Mouse (Mus musculus) kidney, postnatal 0 days (tissue): ENCODE data around the gene Lrrc74a. TPM values are rescaled to one million over a fixed set of nuclear protein-coding genes. Genes with fewer than 3 reads are reported as not detected.

Experiments used
- ATAC-seq: fragments of 200-750 bp; cut with Nextera tagmentation; replicated peaks from 2 replicates; pipeline ENCODE4 v1.8.0; 2017; ENCODE audit warnings: low read depth, moderate number of reproducible peaks, moderate TSS enrichment, moderate library complexity; ENCODE audit not compliant: low FRiP score
- DNase-seq: peaks from one replicate; pipeline ENCODE4 v3.0.0-alpha.2; 2016; ENCODE audit warnings: low spot score
- H3K27ac ChIP-seq: fragments of 300-500 bp; sonication (generic); 2 replicates; pipeline ENCODE4 v1.5.1; 2014; ENCODE audit warnings: mild to moderate bottlenecking
- H3K27me3 ChIP-seq: fragments of 300-500 bp; sonication (generic); 2 replicates; pipeline ENCODE4 v1.6.1; 2014; ENCODE audit warnings: low read length, mixed read lengths; ENCODE audit not compliant: insufficient read depth
- H3K36me3 ChIP-seq: fragments of 300-500 bp; sonication (generic); 2 replicates; pipeline ENCODE4 v1.6.1; 2014; ENCODE audit warnings: low read length, mixed read lengths; ENCODE audit not compliant: insufficient read depth
- H3K4me1 ChIP-seq: fragments of 300-500 bp; sonication (generic); replicated peaks from 2 replicates; pipeline ENCODE4 v1.6.1; 2014; ENCODE audit warnings: antibody characterized with exemption, low read length, mixed read lengths; ENCODE audit not compliant: insufficient read depth
- H3K4me2 ChIP-seq: fragments of 300-500 bp; sonication (generic); 2 replicates; pipeline ENCODE4 v1.6.1; 2014; ENCODE audit warnings: mild to moderate bottlenecking, low read length, moderate library complexity, mixed read lengths
- H3K4me3 ChIP-seq: fragments of 300-500 bp; sonication (generic); replicated peaks from 2 replicates; pipeline ENCODE4 v1.5.1; 2014; ENCODE audit warnings: low read depth, low read length
- H3K9ac ChIP-seq: fragments of 300-500 bp; sonication (generic); 2 replicates; pipeline ENCODE4 v1.6.1; 2014; ENCODE audit warnings: low read depth, low read length
- H3K9me3 ChIP-seq: fragments of 300-500 bp; sonication (generic); replicated peaks from 2 replicates; pipeline ENCODE4 v1.6.1; 2016; ENCODE audit warnings: low read length, inconsistent platforms, mixed read lengths
- CTCF ChIP-seq: IDR thresholded peaks from 2 replicates; pipeline ENCODE4 v1.5.1; 2016; ENCODE audit warnings: antibody characterized with exemption, low read depth, mild to moderate bottlenecking, moderate library complexity
- WGBS: fragments of 180-500 bp; shearing (Covaris S2); extraction: QIAGEN DNeasy Blood & Tissue Kit; methylation state at CpG from one replicate; pipeline ENCODE4 v1.1.7; 2014; 5-methylcytosine and 5-hydroxymethylcytosine counted together
- polyA plus RNA-seq: library from polyadenylated mRNA; unstranded; fragments of >200 nt; fragmentation: Nextera tagmentation; extraction: Ambion mirVana; gene quantifications from 2 replicates; pipeline ENCODE4 v1.2.1, GENCODE M21; 2015

The Lrrc74a gene
- polyA plus RNA-seq, 1 experiment from 2014 or later: not detected

DNA sequence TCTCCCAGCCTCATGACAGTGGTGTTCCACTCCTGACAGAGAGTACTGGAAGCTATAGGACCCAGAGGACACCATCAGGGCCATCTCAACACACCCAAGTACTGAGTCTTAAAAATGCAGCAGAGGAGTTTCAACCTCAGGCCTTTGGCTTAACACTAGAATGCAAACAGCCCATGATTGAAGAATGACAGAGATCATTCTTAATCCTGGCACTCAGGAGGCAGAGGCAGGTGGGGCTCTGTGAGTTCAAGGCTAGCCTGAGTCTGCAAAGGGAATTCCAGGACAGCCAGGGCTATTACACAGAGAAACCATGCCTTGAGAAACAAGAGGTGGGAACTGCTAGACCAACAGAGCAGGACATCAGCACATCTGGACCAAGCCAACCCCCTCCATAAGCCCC is 35.6 kb downstream of the Lrrc74a start:
- DNase-seq (no peak), ATAC-seq (no peak)
- H3K4me1 ChIP-seq: no peaks in the 10 kb centered on the region; the same call in 1 of the 2 replicates
- peak overlapping the region; percentile 47; the same call in 1 of the 2 replicates for H3K27ac ChIP-seq
- H3K4me2 ChIP-seq: no peak overlapping the region
- no peaks in the 10 kb centered on the region for H3K36me3 ChIP-seq
- no peak overlapping the region for H3K4me3 ChIP-seq
- H3K27me3 ChIP-seq: no peaks in the 10 kb centered on the region
- no peak for TF ChIP-seq CTCF
- no peaks in the 10 kb centered on the region for H3K9me3 ChIP-seq
- H3K9ac ChIP-seq: no peak overlapping the region

DNA sequence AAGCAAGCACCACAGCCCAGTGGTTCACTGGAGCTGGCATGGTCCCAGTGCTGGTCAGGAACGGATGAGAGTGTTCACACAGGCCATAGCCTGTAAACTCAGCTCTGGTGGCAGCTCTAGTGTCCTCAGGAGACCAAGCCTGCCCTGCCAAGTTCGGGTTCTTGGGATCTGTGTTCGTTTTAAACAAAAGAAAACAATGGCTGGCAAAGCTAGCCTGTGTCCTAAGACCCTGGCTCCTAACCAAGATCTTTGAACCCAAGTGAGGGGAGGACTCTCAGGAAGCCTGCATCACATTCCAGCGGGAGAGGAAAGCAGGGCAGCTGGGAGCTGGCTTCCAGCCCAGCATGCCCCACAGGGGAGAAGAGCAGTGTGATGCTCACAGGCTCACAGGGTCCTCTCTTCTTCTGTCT is 36.1 kb downstream of the Lrrc74a start:
- Histone ChIP-seq H3K27me3 (no peaks in the 10 kb centered on the region), H3K27ac (peak overlapping the region; percentile 47; the same call in 1 of the 2 replicates), H3K9ac (no peak overlapping the region), H3K4me1 (no peaks in the 10 kb centered on the region; the same call in 1 of the 2 replicates), H3K4me2 (no peak overlapping the region), H3K9me3 (no peaks in the 10 kb centered on the region), H3K36me3 (no peaks in the 10 kb centered on the region), H3K4me3 (no peak overlapping the region)
- 19% methylated on average over 4 of the region's 4 CpGs for WGBS
- DNase-seq (peak; percentile 39), ATAC-seq (no peak)
- TF ChIP-seq CTCF: no peak

DNA sequence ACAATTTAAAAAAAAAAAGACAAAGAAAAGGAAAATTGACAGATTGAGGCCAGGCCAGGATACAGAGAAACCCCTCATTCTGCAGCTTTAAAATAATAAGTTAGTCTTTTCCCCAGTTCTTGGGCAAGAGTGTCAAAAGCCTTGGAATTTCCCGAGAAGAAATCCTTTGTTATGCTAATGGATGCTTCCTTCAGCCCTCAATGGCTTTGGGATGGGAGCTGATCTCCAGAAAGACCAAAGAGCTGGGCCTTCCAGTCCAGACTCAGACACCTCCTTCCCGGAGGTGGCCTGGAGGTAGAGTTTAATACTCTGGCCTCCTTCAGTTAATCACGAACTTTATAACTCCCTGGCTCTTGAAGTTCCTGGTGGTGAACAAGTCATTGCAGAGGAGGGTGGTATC is 36.8 kb downstream of the Lrrc74a start:
- Histone ChIP-seq H3K4me2 (no peak overlapping the region), H3K4me1 (no peaks in the 10 kb centered on the region; the same call in 1 of the 2 replicates), H3K9me3 (no peaks in the 10 kb centered on the region), H3K36me3 (no peaks in the 10 kb centered on the region), H3K27ac (no peak overlapping the region), H3K4me3 (no peak overlapping the region), H3K27me3 (no peaks in the 10 kb centered on the region), H3K9ac (no peak overlapping the region)
- DNase-seq: no peak
- no peak for ATAC-seq
- 23% methylated on average over 3 of the region's 3 CpGs for WGBS
- no peak for TF ChIP-seq CTCF

DNA sequence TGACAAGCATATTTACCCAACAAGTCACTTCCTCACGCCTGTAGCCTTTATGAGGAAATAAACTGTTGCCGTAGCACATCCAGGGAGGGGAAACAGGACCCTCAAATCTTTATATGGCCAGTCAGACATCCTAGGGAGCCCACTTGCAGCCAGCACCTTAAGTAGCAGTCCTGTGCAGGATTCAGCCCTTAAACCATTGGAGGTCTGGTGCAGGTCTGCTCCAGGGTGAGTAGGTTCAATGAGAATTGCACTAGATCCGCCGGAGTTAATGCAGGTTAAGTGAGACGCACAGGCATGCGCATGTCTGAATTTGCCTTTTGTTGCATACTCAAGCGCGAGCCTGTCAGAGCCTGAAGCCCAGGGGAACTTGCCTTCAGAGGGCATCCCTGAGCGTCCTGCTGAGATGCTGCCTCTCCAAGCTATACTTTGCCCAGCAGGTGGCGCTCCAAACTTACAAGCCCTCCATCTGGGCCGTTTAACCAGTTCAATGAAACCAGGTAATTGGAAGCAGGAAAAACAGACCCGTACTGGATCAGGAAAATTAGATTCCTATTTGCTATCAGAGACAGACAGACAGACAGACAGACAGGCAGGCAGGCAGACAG is 37.8 kb downstream of the Lrrc74a start:
- Histone ChIP-seq H3K36me3 (no peaks in the 10 kb centered on the region), H3K4me2 (no peak overlapping the region), H3K9me3 (no peaks in the 10 kb centered on the region), H3K4me3 (no peak overlapping the region), H3K4me1 (no peaks in the 10 kb centered on the region; the same call in 1 of the 2 replicates), H3K27ac (no peak overlapping the region), H3K9ac (no peak overlapping the region), H3K27me3 (no peaks in the 10 kb centered on the region)
- WGBS: 10% methylated on average over 12 of the region's 12 CpGs
- peak; percentile 98 for DNase-seq
- ATAC-seq: peak; percentile 81
- peak; percentile 98 for TF ChIP-seq CTCF

DNA sequence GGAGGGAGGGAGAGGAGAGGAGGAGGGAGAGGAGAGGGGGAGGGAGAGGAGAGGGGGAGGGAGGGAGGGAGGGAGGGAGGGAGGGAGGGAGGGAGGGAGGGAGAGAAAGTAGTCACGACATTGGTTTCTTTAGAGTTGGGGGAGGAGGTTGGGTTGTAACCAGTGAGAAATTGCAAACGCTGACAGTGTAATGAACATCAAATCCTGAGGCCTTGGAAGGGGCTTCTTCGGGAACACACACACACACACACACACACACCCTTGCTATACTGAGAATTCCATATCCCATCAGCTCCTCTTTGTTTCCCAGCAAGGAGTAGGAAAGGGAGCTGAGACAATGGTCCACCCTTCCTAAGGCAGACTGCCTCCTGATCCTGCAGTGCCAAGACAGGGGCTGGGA is 38.4 kb downstream of the Lrrc74a start:
- 23% methylated on average over 3 of the region's 3 CpGs for WGBS
- H3K27me3 ChIP-seq: no peaks in the 10 kb centered on the region
- H3K36me3 ChIP-seq: no peaks in the 10 kb centered on the region
- no peak for ATAC-seq
- H3K4me3 ChIP-seq: no peak overlapping the region
- DNase-seq: no peak
- no peaks in the 10 kb centered on the region for H3K9me3 ChIP-seq
- no peak overlapping the region for H3K4me2 ChIP-seq
- no peak overlapping the region for H3K27ac ChIP-seq
- H3K9ac ChIP-seq: no peak overlapping the region
- TF ChIP-seq CTCF: no peak
- no peaks in the 10 kb centered on the region; the same call in 1 of the 2 replicates for H3K4me1 ChIP-seq

DNA sequence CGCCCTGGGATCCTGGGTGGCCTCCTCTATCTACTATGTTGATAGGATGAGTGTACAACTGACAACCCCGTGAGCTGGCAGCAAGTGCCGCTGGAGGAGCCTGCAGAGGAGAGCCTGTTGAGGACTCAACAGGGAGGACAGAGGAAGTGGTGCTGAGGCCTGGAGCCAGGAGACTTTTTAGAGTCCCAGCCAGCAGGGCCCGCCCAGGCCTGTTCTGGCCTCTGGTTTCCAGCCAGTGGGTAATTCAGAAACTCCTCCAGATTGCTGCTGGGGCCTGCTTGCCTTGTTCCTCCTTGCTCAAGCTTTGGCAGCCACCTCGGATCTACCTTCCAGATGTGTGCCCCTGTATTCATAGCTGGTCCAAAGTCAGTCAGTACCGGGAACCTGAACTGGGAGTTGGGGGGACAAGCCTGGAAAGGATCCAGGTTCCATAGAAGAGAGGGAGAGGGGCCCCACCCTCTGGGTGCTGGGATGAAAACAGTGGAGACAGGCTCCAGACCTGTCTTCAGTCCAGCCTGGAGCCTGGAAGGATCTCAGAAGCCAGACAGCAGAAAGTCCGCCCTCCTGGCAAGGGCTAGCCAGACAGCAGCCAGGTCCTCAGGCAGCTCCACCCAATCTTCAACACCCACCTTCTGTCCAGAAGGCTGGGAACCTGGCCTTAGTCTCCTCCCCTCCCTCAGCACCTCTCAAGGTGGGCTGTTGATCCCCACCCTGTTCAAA is 41.6 kb downstream of the Lrrc74a start:
- no peak overlapping the region for H3K9ac ChIP-seq

More for the DNA sequence above, 41.6 kb downstream of the Lrrc74a start:
- no peak for DNase-seq
- Histone ChIP-seq H3K36me3 (no peaks in the 10 kb centered on the region), H3K27ac (no peak overlapping the region), H3K27me3 (no peaks in the 10 kb centered on the region), H3K4me1 (no peaks in the 10 kb centered on the region), H3K4me2 (no peak overlapping the region), H3K9me3 (no peaks in the 10 kb centered on the region), H3K4me3 (no peak overlapping the region)
- no peak for ATAC-seq
- no peak for TF ChIP-seq CTCF
- WGBS: 77% methylated on average over 7 of the region's 7 CpGs
